ENCODE assay signal across 8 mouse cellular contexts in the genomic region with DNA sequence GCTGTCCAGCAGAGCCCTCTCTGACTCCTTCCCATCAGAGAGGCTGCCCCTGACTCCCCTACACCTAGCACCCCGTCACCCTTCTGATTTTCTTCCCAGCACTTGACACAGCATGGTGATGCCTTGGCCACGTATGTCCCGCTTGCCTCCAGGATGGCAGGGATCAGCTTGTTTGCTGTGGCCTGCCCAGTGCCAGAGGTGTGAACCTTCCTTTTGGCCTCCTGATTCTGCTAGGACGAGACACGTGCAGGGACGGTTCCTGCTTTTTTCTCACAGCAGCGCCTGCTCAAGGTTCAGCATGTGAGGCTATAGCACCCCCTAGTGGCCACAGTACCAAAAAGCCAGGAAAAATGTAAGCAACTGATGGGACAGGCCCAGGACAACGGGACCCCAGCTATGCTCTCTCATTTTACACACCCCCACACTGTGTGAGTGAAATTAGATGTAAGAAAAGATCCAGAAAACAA.
A peak's percentile ranks its signal among the peaks of the same experiment; 100 is the strongest.
DNase-seq lines count a peak whose midpoint lies in the region; ATAC-seq lines count a peak whose summit lies in the region.

No protein-coding gene starts in this region.

- peak overlapping the region; percentile 36; the same call in 1 of the 2 replicates for H3K4me2 ChIP-seq in intestine, embryonic 16.5 days (ENCODE audit: low read depth, low read length)
- H3K4me2 ChIP-seq in midbrain, embryonic 11.5 days, result peak overlapping the region; percentile 2; the same call in 1 of the 2 replicates

- no peaks in the 10 kb centered on the region for H3K27me3 ChIP-seq in intestine, embryonic 16.5 days (replicated peaks; ENCODE audit: control insufficient read depth, insufficient read depth, low read length)
- H3K27me3 ChIP-seq in midbrain, embryonic 11.5 days (ENCODE audit: control insufficient read depth, insufficient read depth, low read length), result no peaks in the 10 kb centered on the region; the same call in 1 of the 2 replicates

- WGBS in intestine, embryonic 16.5 days, result 10% methylated on average over 8 of the region's 8 CpGs
- WGBS in midbrain, embryonic 11.5 days, result 12% methylated on average over 8 of the region's 8 CpGs

- H3K4me3 ChIP-seq in intestine, embryonic 16.5 days (ENCODE audit: low read length), result no peak overlapping the region
- H3K4me3 ChIP-seq in midbrain, embryonic 11.5 days (ENCODE audit: low read depth, low read length), result no peak overlapping the region

- intact Hi-C loops in left cerebral cortex, postnatal 36 days (cut with DNase I), result loop anchor here (2.0 kb wide), 2 partner anchors 102 to 336 kb away; no protein-coding TSS in a partner anchor

- H3K27ac ChIP-seq in intestine, embryonic 16.5 days (ENCODE audit: low read length), result peak overlapping the region; percentile 34; the same call in 1 of the 2 replicates
- H3K27ac ChIP-seq in midbrain, embryonic 11.5 days (ENCODE audit: low read depth, low read length), result no peak overlapping the region

- H3K4me1 ChIP-seq in intestine, embryonic 16.5 days (ENCODE audit: control insufficient read depth, insufficient read depth, low read length), result peaks cover 31% of the 10 kb centered on the region
- peaks cover 8% of the 10 kb centered on the region for H3K4me1 ChIP-seq in midbrain, embryonic 11.5 days (ENCODE audit: control insufficient read depth, insufficient read depth, low read length)

- peak; percentile 46 for ATAC-seq in intestine, embryonic 16.5 days
- ATAC-seq in midbrain, embryonic 11.5 days (ENCODE audit: low FRiP score), result peak; percentile 43
- no peak for ATAC-seq in activated CD4-positive, CD25-positive, alpha-beta regulatory T cell, adult 4 months

- no peaks in the 10 kb centered on the region for H3K9me3 ChIP-seq in intestine, embryonic 16.5 days (ENCODE audit: control insufficient read depth, low read length)
- no peaks in the 10 kb centered on the region for H3K9me3 ChIP-seq in midbrain, embryonic 11.5 days (ENCODE audit: control insufficient read depth, low read length)

- peak; percentile 81 to 83 for DNase-seq in adrenal gland, adult 18-20 months (ENCODE audit: low spot score in 2 of 2)
- DNase-seq in embryo, embryonic 10.5 days (ENCODE audit: low spot score), result peak; percentile 95
- DNase-seq in gastrocnemius, postnatal 4 days (ENCODE audit: low spot score in 2 of 2), result peak; percentile 52 to 83
- DNase-seq in left cerebral cortex, postnatal 36 days (ENCODE audit: low spot score in 2 of 2), result peak; percentile 71 to 82
- DNase-seq in midbrain, embryonic 11.5 days (ENCODE audit: low spot score, missing footprints), result peak; percentile 96
- peak; percentile 91 for DNase-seq in right cerebral cortex, postnatal 4 days

- no peaks in the 10 kb centered on the region for H3K36me3 ChIP-seq in intestine, embryonic 16.5 days (ENCODE audit: control insufficient read depth, insufficient read depth, low read length)
- no peaks in the 10 kb centered on the region for H3K36me3 ChIP-seq in midbrain, embryonic 11.5 days (ENCODE audit: control insufficient read depth, insufficient read depth, low read length)

- H3K9ac ChIP-seq in intestine, embryonic 16.5 days (ENCODE audit: low read depth, low read length), result peak overlapping the region; percentile 47; the same call in 1 of the 2 replicates
- no peak overlapping the region for H3K9ac ChIP-seq in midbrain, embryonic 11.5 days (ENCODE audit: low read length)
